9 mouse cellular contexts compared by ENCODE assay signal in the genomic region with DNA sequence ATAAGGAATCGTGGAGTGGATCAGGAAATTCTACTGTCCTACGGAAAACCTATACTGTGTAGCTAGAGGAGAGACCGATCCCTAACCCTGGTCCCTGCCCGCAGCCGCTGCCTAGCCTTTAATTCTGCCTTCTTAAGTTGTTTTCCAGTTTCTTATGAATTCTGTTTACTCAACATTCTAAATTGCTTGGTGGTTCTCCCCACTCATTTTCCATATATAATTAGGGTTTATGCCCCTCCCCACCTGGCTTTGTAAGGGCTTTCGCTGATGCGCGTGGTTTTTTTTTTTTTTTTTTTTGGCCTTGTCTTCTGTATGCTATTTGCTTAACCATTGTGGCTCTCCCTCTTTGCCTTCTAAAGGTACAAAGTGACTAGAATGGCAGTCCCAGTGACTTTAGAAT. TPM values are rescaled to one million over a fixed set of nuclear protein-coding genes. Genes with fewer than 3 reads are reported as not detected.
A peak's percentile ranks its signal among the peaks of the same experiment; 100 is the strongest.
DNase-seq lines count a peak whose midpoint lies in the region; ATAC-seq and TF ChIP-seq lines count a peak whose summit lies in the region.
"Had no signal": no experiment of that assay in that cellular context is flagged by ENCODE, and none has a peak within 500 bp of the region (broad histone marks: within the 10 kb centered on the region; RNA-seq: fewer than 3 reads in every experiment).

No protein-coding gene starts in this region.

- TF ChIP-seq EP300 in heart, postnatal 0 days (IDR thresholded peaks at IDR 0.05; ENCODE audit: low read depth) = no peak

- H3K36me3 ChIP-seq in heart, postnatal 0 days (replicated peaks; ENCODE audit: control insufficient read depth, insufficient read depth, low read length) = peaks cover 8% of the 10 kb centered on the region
- H3K36me3 ChIP-seq in forebrain, postnatal 0 days (ENCODE audit: insufficient read depth) = no peaks in the 10 kb centered on the region
- 0 out of 2 replicates have a peak, but pooled peaks cover 10% of the 10 kb centered on the region for H3K36me3 ChIP-seq in midbrain, embryonic 12.5 days

- H3K9me3 ChIP-seq in heart, postnatal 0 days (replicated peaks; ENCODE audit: control insufficient read depth, low read length) = no peaks in the 10 kb centered on the region
- no peaks in the 10 kb centered on the region for H3K9me3 ChIP-seq in forebrain, postnatal 0 days (ENCODE audit: low read length)
- H3K9me3 ChIP-seq in midbrain, embryonic 12.5 days = no peaks in the 10 kb centered on the region

- H3K4me1 ChIP-seq in heart, postnatal 0 days (ENCODE audit: control insufficient read depth, insufficient read depth) = peaks cover 26% of the 10 kb centered on the region
- peaks cover 12% of the 10 kb centered on the region for H3K4me1 ChIP-seq in forebrain, postnatal 0 days (ENCODE audit: insufficient read depth)
- peaks cover 31% of the 10 kb centered on the region for H3K4me1 ChIP-seq in midbrain, embryonic 12.5 days

- ATAC-seq in heart, postnatal 0 days (ENCODE audit: insufficient read depth, low read depth) = no peak
- ATAC-seq in forebrain, postnatal 0 days = no peak
- ATAC-seq in midbrain, embryonic 12.5 days (ENCODE audit: low FRiP score, low read depth) = no peak

- DNase-seq in heart, postnatal 0 days (ENCODE audit: low spot score) = no peak
- DNase-seq in heart, adult 18-20 months = no peak
- DNase-seq in Muller cell, postnatal 12 days (ENCODE audit: inconsistent ontology term) = peak; percentile 6
- no peak for DNase-seq in forebrain, postnatal 0 days
- no peak for DNase-seq in layer of hippocampus, postnatal 14 days (ENCODE audit: low spot score in 2 of 2)
- DNase-seq in left cerebral cortex, adult 8-10 months (ENCODE audit: low spot score in 2 of 2) = no peak
- no peak for DNase-seq in layer of hippocampus, adult 9-10 months (ENCODE audit: low spot score)

- no peaks in the 10 kb centered on the region for H3K27me3 ChIP-seq in heart, postnatal 0 days (ENCODE audit: control insufficient read depth, insufficient read depth, low read length)
- H3K27me3 ChIP-seq in forebrain, postnatal 0 days (ENCODE audit: insufficient read depth, low read length) = no peaks in the 10 kb centered on the region
- no peaks in the 10 kb centered on the region for H3K27me3 ChIP-seq in midbrain, embryonic 12.5 days

- peak overlapping the region; percentile 88 for H3K4me2 ChIP-seq in heart, postnatal 0 days (ENCODE audit: low read depth, low read length)
- peak overlapping the region; percentile 60 for H3K4me2 ChIP-seq in forebrain, postnatal 0 days (ENCODE audit: low read depth)
- H3K4me2 ChIP-seq in midbrain, embryonic 12.5 days (replicated peaks) = peak overlapping the region; percentile 64

- WGBS in heart, postnatal 0 days = 4% methylated on average over 8 of the region's 8 CpGs
- WGBS in forebrain, postnatal 0 days = under 1% methylated on average over 8 of the region's 8 CpGs
- 12% methylated on average over 8 of the region's 8 CpGs for WGBS in midbrain, embryonic 12.5 days

- peak overlapping the region; percentile 97 for H3K4me3 ChIP-seq in heart, postnatal 0 days (ENCODE audit: low read depth, low read length)
- H3K4me3 ChIP-seq in forebrain, postnatal 0 days (ENCODE audit: low read depth, low read length) = peak overlapping the region; percentile 97
- H3K4me3 ChIP-seq in midbrain, embryonic 12.5 days = peak overlapping the region; percentile 98

- peak overlapping the region; percentile 91 for H3K9ac ChIP-seq in heart, postnatal 0 days (replicated peaks; ENCODE audit: low read depth, low read length)
- H3K9ac ChIP-seq in forebrain, postnatal 0 days = peak overlapping the region; percentile 68
- peak overlapping the region; percentile 95 for H3K9ac ChIP-seq in midbrain, embryonic 12.5 days (replicated peaks)

- TF ChIP-seq CTCF in heart, postnatal 0 days (IDR thresholded peaks at IDR 0.05; ENCODE audit: low read depth) = no peak
- no peak for TF ChIP-seq CTCF in forebrain, postnatal 0 days (IDR thresholded peaks at IDR 0.05; ENCODE audit: low read depth)

- peak overlapping the region; percentile 95 for H3K27ac ChIP-seq in heart, postnatal 0 days (ENCODE audit: low read depth)
- H3K27ac ChIP-seq in forebrain, postnatal 0 days (ENCODE audit: low read depth, low read length) = peak overlapping the region; percentile 93
- peak overlapping the region; percentile 97 for H3K27ac ChIP-seq in midbrain, embryonic 12.5 days (replicated peaks)

RNA-seq across cellular contexts. Expression of a gene that starts 0.6 kb away (rescaled TPM):
- 1.6 and 8.3 TPM in 2 replicates for total RNA-seq in heart, postnatal 0 days (2014; rRNA removed; ENCODE audit: low replicate concordance)
- 13.0 and 26.4 TPM in 2 replicates for polyA plus RNA-seq in heart, postnatal 0 days (2015; fragmentation: Nextera tagmentation; extraction: Ambion mirVana)
- 10 to 100 TPM; 13.5 to 15.4 TPM for total RNA-seq in heart, adult 18-20 months (2021)
- 13.4 and 22.3 TPM in 2 replicates for total RNA-seq in forebrain, postnatal 0 days (2014; rRNA removed)
- polyA plus RNA-seq in forebrain, postnatal 0 days (2015; fragmentation: Nextera tagmentation; extraction: Ambion mirVana) = 26.5 and 35.4 TPM in 2 replicates
- polyA plus RNA-seq in midbrain, embryonic 12.5 days (2016; fragmentation: Nextera tagmentation; extraction: Ambion mirVana) = 28.3 and 37.2 TPM in 2 replicates
- 10 to 100 TPM; 19.6 to 21.1 TPM for total RNA-seq in layer of hippocampus, postnatal 14 days (2021)
- total RNA-seq in left cerebral cortex, adult 8-10 months (2022) = 10 to 100 TPM; 14.5 to 18.5 (median 15.6) TPM

RNA-seq across cellular contexts. Expression of a gene that starts 1.4 kb away (rescaled TPM):
- 120 and 156 TPM in 2 replicates for total RNA-seq in heart, postnatal 0 days (2014; rRNA removed; ENCODE audit: low replicate concordance)
- polyA plus RNA-seq in heart, postnatal 0 days (2015; fragmentation: Nextera tagmentation; extraction: Ambion mirVana) = 323 and 340 TPM in 2 replicates
- 100 to 1,000 TPM; 139 to 147 TPM for total RNA-seq in heart, adult 18-20 months (2021)
- total RNA-seq in forebrain, postnatal 0 days (2014; rRNA removed) = 126 and 134 TPM in 2 replicates
- 361 and 363 TPM in 2 replicates for polyA plus RNA-seq in forebrain, postnatal 0 days (2015; fragmentation: Nextera tagmentation; extraction: Ambion mirVana)
- polyA plus RNA-seq in midbrain, embryonic 12.5 days (2016; fragmentation: Nextera tagmentation; extraction: Ambion mirVana) = 327 and 347 TPM in 2 replicates
- total RNA-seq in layer of hippocampus, postnatal 14 days (2021) = 100 to 1,000 TPM; 187 to 193 TPM
- 100 to 1,000 TPM; 208 to 241 (median 220) TPM for total RNA-seq in left cerebral cortex, adult 8-10 months (2022)

RNA-seq across cellular contexts. Expression of a gene that starts 29.4 kb away (rescaled TPM):
- total RNA-seq in heart, postnatal 0 days (2014; rRNA removed; ENCODE audit: low replicate concordance) = not detected in 2 replicates
- 0.11 TPM in 1 of 2 replicates, not detected in the other for polyA plus RNA-seq in heart, postnatal 0 days (2015; fragmentation: Nextera tagmentation; extraction: Ambion mirVana)
- total RNA-seq in heart, adult 18-20 months (2021) = under 1 TPM in 1 of 2 experiments, not detected in 1; 0.44 TPM
- total RNA-seq in forebrain, postnatal 0 days (2014; rRNA removed) = 0.69 TPM in 1 of 2 replicates, not detected in the other
- polyA plus RNA-seq in forebrain, postnatal 0 days (2015; fragmentation: Nextera tagmentation; extraction: Ambion mirVana) = not detected in 2 replicates
- polyA plus RNA-seq in midbrain, embryonic 12.5 days (2016; fragmentation: Nextera tagmentation; extraction: Ambion mirVana) = not detected in 2 replicates
- under 1 TPM in 1 of 2 experiments, not detected in 1; 0.41 TPM for total RNA-seq in layer of hippocampus, postnatal 14 days (2021)
- under 1 TPM in 1 of 4 experiments, not detected in 3; 0.32 TPM for total RNA-seq in left cerebral cortex, adult 8-10 months (2022)
- total RNA-seq: monocyte, adult 5-6 weeks had no signal
